Mouse (Mus musculus): Measurements from ENCODE around the gene Ybx1.

- no peak for TF ChIP-seq CTCF (IDR thresholded peaks at IDR 0.05; ENCODE audit: borderline replicate concordance, insufficient read depth, low read length)
- TF ChIP-seq POLR2A (IDR thresholded peaks at IDR 0.05; ENCODE audit: low read depth, low read length) = no peak
Observed at GRCm38 (mm10) chr4:119333487-119333886, 39.1 kb upstream of the Ybx1 start.

Measured in embryonic fibroblast, embryonic 13.5 days (primary cell).